Mouse (Mus musculus) layer of hippocampus, adult 2 months (tissue): ENCODE measurements at regions not wholly inside any gene's neighbourhood (a gene's known extent, or its start where the extent isn't known, plus 50 kb on each side); places are given as distances from the start of the nearest gene placed in this dataset.

Source experiments
- DNase-seq, 2 experiments: peaks; one replicate each; pipeline ENCODE4 v3.0.0; 2022; ENCODE audit warnings: low spot score in 2 of 2
- H3K27ac ChIP-seq: fragments of 200-600 bp; 2 replicates; pipeline ENCODE4 v1.8.1; 2022
- H3K4me3 ChIP-seq: fragments of 200-600 bp; 2 replicates; pipeline ENCODE4 v1.8.1; 2022; ENCODE audit warnings: mild to moderate bottlenecking
- CTCF ChIP-seq: fragments of 200-600 bp; conservative IDR thresholded peaks from 2 replicates; pipeline ENCODE4 v1.8.1; 2022; ENCODE audit warnings: antibody characterized with exemption, mild to moderate bottlenecking, moderate library complexity
- microRNA-seq, 2 experiments: library from miRNA; unstranded; fragments of <30 nt; microRNA quantifications; one replicate each; pipeline ENCODE4 v1.2.0; 2021

DNA sequence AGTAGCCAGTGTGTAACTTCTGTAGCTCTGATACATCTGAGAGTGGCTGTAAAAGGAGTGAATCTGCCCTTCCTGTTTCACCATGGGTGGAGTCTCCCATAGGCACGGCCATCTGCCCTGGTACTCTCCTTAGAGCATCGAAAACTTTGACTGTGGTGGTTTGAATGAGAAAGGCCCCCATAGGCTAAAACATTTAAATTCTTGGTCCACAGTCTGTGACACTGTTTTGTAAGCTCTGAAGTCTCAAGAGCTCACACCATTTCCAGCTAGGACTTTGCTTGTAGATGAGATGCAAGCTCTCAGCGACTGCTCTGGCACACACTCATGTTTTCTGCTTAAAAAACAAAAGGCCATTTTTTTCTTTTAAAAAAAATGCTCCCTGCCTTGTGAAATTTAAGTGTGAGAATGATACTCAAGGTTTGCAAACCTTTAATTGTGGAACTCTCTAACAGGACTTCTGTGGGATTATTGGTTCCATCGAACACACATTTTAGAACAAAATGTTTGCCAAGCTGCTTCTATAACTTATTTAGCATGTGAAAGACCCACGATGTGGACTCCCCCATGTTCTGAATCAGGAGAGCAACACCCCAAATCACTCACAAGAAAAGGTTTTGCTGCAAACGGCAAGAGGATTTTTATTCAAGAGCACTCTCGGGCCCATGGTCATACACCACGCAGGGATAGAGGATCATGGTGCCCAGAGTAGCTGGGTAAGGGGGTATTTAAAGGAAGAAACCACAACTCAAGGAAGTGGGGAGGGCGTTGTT is 65.7 kb upstream of the Klf12 start:
- TF ChIP-seq CTCF, result no peak
- no peak overlapping the region for H3K4me3 ChIP-seq
- no peak for DNase-seq
- no peak overlapping the region for H3K27ac ChIP-seq

GRCm38 (mm10) chr14:100348336-100349164 is 64.1 kb upstream of the Klf12 start:
- no peak for TF ChIP-seq CTCF
- DNase-seq, result no peak
- Histone ChIP-seq H3K27ac (no peak overlapping the region), H3K4me3 (no peak overlapping the region)

GRCm38 (mm10) chr14:100336926-100337325 is 52.4 kb upstream of the Klf12 start:
- no peak for TF ChIP-seq CTCF
- Histone ChIP-seq H3K4me3 (no peak overlapping the region), H3K27ac (no peak overlapping the region)
- DNase-seq, result no peak

Small RNAs in the stretch of these regions (microRNA-seq; reads per million reads assigned to microRNA genes)
- 0 reads per million in 2 experiments for gene Gm22401
